Mouse (Mus musculus): ENCODE data around the gene Ankrd54.

DNA sequence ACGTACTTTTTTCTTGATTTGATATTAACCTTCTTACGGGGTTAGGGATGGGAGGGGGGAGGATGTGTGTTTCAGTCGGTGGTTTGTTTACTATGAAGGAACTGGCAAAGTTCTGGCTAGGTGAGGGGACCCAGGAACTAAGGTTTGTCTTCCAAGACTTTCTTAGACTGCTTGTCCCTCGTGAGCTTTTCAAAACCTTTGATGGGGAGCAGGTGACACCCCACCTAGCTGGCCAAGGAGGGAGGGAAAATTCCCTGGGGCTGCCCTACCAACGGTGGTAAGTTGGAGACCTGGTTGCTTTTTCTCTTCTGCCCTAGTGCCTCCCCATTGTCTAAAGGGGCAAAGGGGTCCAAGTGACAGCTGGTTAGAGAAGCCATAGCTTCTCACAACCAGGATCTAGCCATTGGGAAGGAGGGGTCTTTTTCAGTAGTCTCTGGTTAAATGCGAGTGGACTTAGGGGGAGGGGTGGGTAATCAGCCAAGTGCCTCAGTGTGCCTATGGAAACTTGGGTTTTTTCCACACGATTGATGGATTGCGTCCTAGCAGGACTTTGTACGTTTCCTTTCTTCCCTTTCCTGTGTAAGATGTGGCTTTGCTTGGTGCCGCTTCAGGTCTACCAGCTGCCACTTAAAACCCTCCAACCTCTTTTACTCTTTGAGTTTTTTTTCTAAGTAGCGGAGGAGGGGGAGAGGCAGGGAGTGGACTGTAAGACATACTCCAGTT, 33.0 kb downstream of the Ankrd54 start:
- no peak for TF ChIP-seq ZC3H11A (IDR thresholded peaks at IDR 0.05; ENCODE audit: borderline replicate concordance, low read depth, low read length)
- TF ChIP-seq MAFK (IDR thresholded peaks at IDR 0.05; ENCODE audit: insufficient read depth, low read depth, low read length) = no peak
- TF ChIP-seq ZNF384 (IDR thresholded peaks at IDR 0.05; ENCODE audit: low read depth, low read length) = no peak
- no peak for TF ChIP-seq CHD2 (IDR thresholded peaks at IDR 0.05; ENCODE audit: low read depth, low read length)
